Mouse (Mus musculus) heart, embryonic 16.5 days (tissue): Measurements from ENCODE around the gene Tro. TPM values are rescaled to one million over a fixed set of nuclear protein-coding genes. Genes with fewer than 3 reads are reported as not detected.

Source experiments
- ATAC-seq: fragments of 200-750 bp; cut with Nextera tagmentation; replicated peaks from 2 replicates; pipeline ENCODE4 v1.8.0; 2017; ENCODE audit warnings: moderate number of reproducible peaks; ENCODE audit not compliant: insufficient read depth, low FRiP score; ENCODE audit errors: extremely low read depth
- H3K27ac ChIP-seq: fragments of 300-500 bp; sonication (generic); 2 replicates; pipeline ENCODE4 v1.5.1; 2014; ENCODE audit warnings: mild to moderate bottlenecking, low read length, control low read depth, moderate library complexity
- H3K27me3 ChIP-seq: fragments of 300-500 bp; sonication (generic); 2 replicates; pipeline ENCODE4 v1.6.1; 2014; ENCODE audit warnings: low read length, mixed read lengths; ENCODE audit not compliant: control insufficient read depth, insufficient read depth
- H3K36me3 ChIP-seq: fragments of 300-500 bp; sonication (generic); 2 replicates; pipeline ENCODE4 v1.6.1; 2014; ENCODE audit not compliant: control insufficient read depth, insufficient read depth
- H3K4me1 ChIP-seq: fragments of 300-500 bp; sonication (generic); 2 replicates; pipeline ENCODE4 v1.6.1; 2014; ENCODE audit warnings: low read length, mixed read lengths; ENCODE audit not compliant: control insufficient read depth, insufficient read depth
- H3K4me2 ChIP-seq: fragments of 300-500 bp; sonication (generic); 2 replicates; pipeline ENCODE4 v1.6.1; 2014; ENCODE audit warnings: low read depth, mild to moderate bottlenecking, control low read depth, low read length
- H3K4me3 ChIP-seq: fragments of 300-500 bp; sonication (generic); 2 replicates; pipeline ENCODE4 v1.5.1; 2014; ENCODE audit warnings: mild to moderate bottlenecking, control low read depth, low read length
- H3K9ac ChIP-seq: fragments of 300-500 bp; sonication (generic); 2 replicates; pipeline ENCODE4 v1.6.1; 2014; ENCODE audit warnings: low read length, control low read depth
- H3K9me3 ChIP-seq: fragments of 300-500 bp; sonication (generic); replicated peaks from 2 replicates; pipeline ENCODE4 v1.6.1; 2016; ENCODE audit warnings: low read length; ENCODE audit not compliant: control insufficient read depth
- WGBS: fragments of 180-500 bp; shearing (Covaris S2); extraction: QIAGEN DNeasy Blood & Tissue Kit; methylation state at CpG from one replicate; pipeline ENCODE4 v1.1.7; 2014; 5-methylcytosine and 5-hydroxymethylcytosine counted together
- polyA plus RNA-seq: library from polyadenylated mRNA; unstranded; fragments of >200 nt; fragmentation: Nextera tagmentation; extraction: Ambion mirVana; gene quantifications from 2 replicates; pipeline ENCODE4 v1.2.1, GENCODE M21; 2015

The Tro gene
- polyA plus RNA-seq: 11.9 and 15.0 TPM in 2 replicates

- Histone ChIP-seq H3K9ac (peak within 1 kb of the TSS; percentile 69), H3K4me2 (peak within 1 kb of the TSS; percentile 76), H3K4me1 (no peaks in the 10 kb centered on the region), H3K27me3 (no peaks in the 10 kb centered on the region), H3K4me3 (peak within 1 kb of the TSS; percentile 64), H3K27ac (peak within 1 kb of the TSS; percentile 23), H3K9me3 (no peaks in the 10 kb centered on the region), H3K36me3 (0 out of 2 replicates have a peak, but pooled peaks cover 2% of the 10 kb centered on the region)
- WGBS: 21% methylated on average over 36 of the region's 37 CpGs
- peak; percentile 77 for ATAC-seq
Observed at GRCm38 (mm10) chrX:150656908-150657796, at the start of gene Tro. Gene Tro, minus strand, starts transcription at chrX:150657583.

GRCm38 (mm10) chrX:150677505-150677904 lies 20.1 kb upstream of the Tro start:
- Histone ChIP-seq H3K4me3 (no peak overlapping the region), H3K27me3 (no peaks in the 10 kb centered on the region), H3K9ac (no peak overlapping the region), H3K4me1 (no peaks in the 10 kb centered on the region), H3K36me3 (no peaks in the 10 kb centered on the region), H3K4me2 (no peak overlapping the region), H3K27ac (no peak overlapping the region), H3K9me3 (no peaks in the 10 kb centered on the region)
- 48% methylated on average over 1 of the region's 1 CpGs for WGBS
- ATAC-seq: no peak

GRCm38 (mm10) chrX:150662809-150663208 lies 5.4 kb upstream of the Tro start:
- ATAC-seq: no peak
- 39% methylated on average over 4 of the region's 4 CpGs for WGBS
- H3K27ac ChIP-seq: no peak overlapping the region
- H3K36me3 ChIP-seq: no peaks in the 10 kb centered on the region
- no peak overlapping the region for H3K4me3 ChIP-seq
- no peaks in the 10 kb centered on the region for H3K27me3 ChIP-seq
- no peak overlapping the region for H3K9ac ChIP-seq
- no peak overlapping the region for H3K4me2 ChIP-seq
- H3K9me3 ChIP-seq: no peaks in the 10 kb centered on the region
- no peaks in the 10 kb centered on the region for H3K4me1 ChIP-seq

GRCm38 (mm10) chrX:150657797-150658118 lies 375 bp upstream of the Tro start:
- Histone ChIP-seq H3K27me3 (no peaks in the 10 kb centered on the region), H3K4me2 (peak overlapping the region; percentile 76), H3K27ac (no peak overlapping the region), H3K4me1 (no peaks in the 10 kb centered on the region), H3K9ac (no peak overlapping the region), H3K4me3 (peak overlapping the region; percentile 64), H3K36me3 (0 out of 2 replicates have a peak, but pooled peaks cover 2% of the 10 kb centered on the region), H3K9me3 (no peaks in the 10 kb centered on the region)
- ATAC-seq: no peak
- 32% methylated on average over 3 of the region's 3 CpGs for WGBS

- Histone ChIP-seq H3K9me3 (no peaks in the 10 kb centered on the region), H3K27me3 (no peaks in the 10 kb centered on the region), H3K4me1 (no peaks in the 10 kb centered on the region), H3K4me2 (peak overlapping the region; percentile 76), H3K36me3 (0 out of 2 replicates have a peak, but pooled peaks cover 2% of the 10 kb centered on the region), H3K9ac (peak overlapping the region; percentile 69), H3K27ac (peak overlapping the region; percentile 23; the same call in 1 of the 2 replicates), H3K4me3 (peak overlapping the region; percentile 64)
- ATAC-seq: peak; percentile 32; the same call in 1 of the 2 replicates
- 36% methylated on average over 24 of the region's 44 CpGs for WGBS
Observed at GRCm38 (mm10) chrX:150656122-150656907, 1.1 kb downstream of the Tro start.

- no peaks in the 10 kb centered on the region for H3K4me1 ChIP-seq
- H3K4me2 ChIP-seq: no peak overlapping the region
- H3K4me3 ChIP-seq: no peak overlapping the region
- H3K9me3 ChIP-seq: no peaks in the 10 kb centered on the region
- no peaks in the 10 kb centered on the region for H3K36me3 ChIP-seq
- no peak overlapping the region for H3K9ac ChIP-seq
- no peak for ATAC-seq
- no peaks in the 10 kb centered on the region for H3K27me3 ChIP-seq
- H3K27ac ChIP-seq: no peak overlapping the region
- 44% methylated on average over 1 of the region's 1 CpGs for WGBS
Observed at GRCm38 (mm10) chrX:150636421-150636820, 21.0 kb downstream of the Tro start.

- Histone ChIP-seq H3K36me3 (no peaks in the 10 kb centered on the region), H3K4me3 (no peak overlapping the region), H3K9ac (no peak overlapping the region), H3K27ac (no peak overlapping the region), H3K9me3 (no peaks in the 10 kb centered on the region), H3K27me3 (no peaks in the 10 kb centered on the region), H3K4me2 (no peak overlapping the region), H3K4me1 (no peaks in the 10 kb centered on the region)
- ATAC-seq: no peak
- WGBS: 76% methylated on average over 2 of the region's 2 CpGs
Observed at GRCm38 (mm10) chrX:150598882-150599281, 58.5 kb downstream of the Tro start.
